Mouse (Mus musculus) C2C12 (cell line): ENCODE data around the gene Lats2. TPM values are rescaled to one million over a fixed set of nuclear protein-coding genes. Genes with fewer than 3 reads are reported as not detected.

Experiments
- H3K27me3 ChIP-seq: one replicate; pipeline ENCODE4 v1.6.1; 2011; ENCODE audit not compliant: control insufficient read depth, insufficient read depth, insufficient read length
- H3K36me3 ChIP-seq: one replicate; pipeline ENCODE4 v1.6.1; 2011; ENCODE audit not compliant: control insufficient read depth, insufficient read depth
- H3K4me3 ChIP-seq: one replicate; pipeline ENCODE4 v1.5.1; 2011; ENCODE audit warnings: mild to moderate bottlenecking, control low read depth; ENCODE audit not compliant: poor library complexity, insufficient read depth, severe bottlenecking
- H3K79me2 ChIP-seq: one replicate; pipeline ENCODE4 v1.6.1; 2011; ENCODE audit not compliant: control insufficient read depth, insufficient read depth
- H3K79me3 ChIP-seq: one replicate; pipeline ENCODE4 v1.6.1; 2011; ENCODE audit warnings: low read depth, control low read depth
- H3ac ChIP-seq: one replicate; pipeline ENCODE3; 2011; ENCODE audit warnings: low read depth; ENCODE audit not compliant: control insufficient read depth, insufficient read length
- CEBPB ChIP-seq: IDR thresholded peaks from one replicate; pipeline ENCODE4 v1.6.1; 2011; ENCODE audit warnings: low read depth, mild to moderate bottlenecking, control low read depth, moderate library complexity
- CTCF ChIP-seq: IDR thresholded peaks from one replicate; pipeline ENCODE4 v1.5.1; 2011; ENCODE audit not compliant: control insufficient read depth, insufficient read depth, insufficient read length
- FOSL1 ChIP-seq: IDR thresholded peaks from one replicate; pipeline ENCODE4 v1.8.0; 2011; ENCODE audit warnings: mild to moderate bottlenecking, low read length; ENCODE audit not compliant: poor library complexity, insufficient read depth, severe bottlenecking
- MAX ChIP-seq: IDR thresholded peaks from one replicate; pipeline ENCODE4 v1.6.1; 2011; ENCODE audit warnings: mild to moderate bottlenecking, control low read depth
- MYOD1 ChIP-seq: IDR thresholded peaks from one replicate; pipeline ENCODE4 v1.6.1; 2011; ENCODE audit warnings: low read depth; ENCODE audit not compliant: control insufficient read depth, insufficient read length
- MYOG ChIP-seq: IDR thresholded peaks from one replicate; pipeline ENCODE4 v1.6.1; 2011; ENCODE audit not compliant: control insufficient read depth, insufficient read length; ENCODE audit errors: extremely low read depth
- USF1 ChIP-seq: IDR thresholded peaks from one replicate; pipeline ENCODE4 v1.6.1; 2011; ENCODE audit warnings: low read depth, mild to moderate bottlenecking, control low read depth, moderate library complexity
- polyA plus RNA-seq: library from polyadenylated mRNA; unstranded; fragments of >200 nt; fragmentation: generic; extraction: Trizol; gene quantifications from one replicate; pipeline ENCODE4 v1.2.1, GENCODE M21; 2012; ENCODE audit warnings: missing spikeins

Gene Lats2
- polyA plus RNA-seq, 1 experiment, result 15.6 TPM

GRCm38 (mm10) chr14:57789759-57790158 is 31.6 kb upstream of the Lats2 start:
- no peaks in the 10 kb centered on the region for H3K36me3 ChIP-seq
- TF ChIP-seq MAX (no peak), USF1 (no peak), CTCF (no peak), FOSL1 (no peak), MYOD1 (no peak)
- H3K79me2 ChIP-seq, result no peaks in the 10 kb centered on the region
- H3K27me3 ChIP-seq, result no peaks in the 10 kb centered on the region
- H3K4me3 ChIP-seq, result no peak overlapping the region
- no peaks in the 10 kb centered on the region for H3K79me3 ChIP-seq
- H3ac ChIP-seq, result no peak overlapping the region

GRCm38 (mm10) chr14:57789311-57789710 is 31.1 kb upstream of the Lats2 start:
- Histone ChIP-seq H3K79me3 (no peaks in the 10 kb centered on the region), H3K79me2 (no peaks in the 10 kb centered on the region), H3K36me3 (no peaks in the 10 kb centered on the region), H3K27me3 (no peaks in the 10 kb centered on the region), H3ac (no peak overlapping the region), H3K4me3 (no peak overlapping the region)
- TF ChIP-seq CTCF (no peak), CEBPB (no peak), MAX (no peak), MYOD1 (no peak), USF1 (no peak), FOSL1 (no peak), MYOG (no peak)

- no peaks in the 10 kb centered on the region for H3K27me3 ChIP-seq
- no peak for TF ChIP-seq CEBPB
- no peak for TF ChIP-seq MYOG
- TF ChIP-seq USF1, result no peak
- TF ChIP-seq MAX, result no peak
- no peak for TF ChIP-seq FOSL1
These were observed 29.2 kb upstream of the Lats2 start for GRCm38 (mm10) chr14:57787406-57787805.

GRCm38 (mm10) chr14:57772157-57772815 is 14.1 kb upstream of the Lats2 start:
- Histone ChIP-seq H3K79me2 (no peaks in the 10 kb centered on the region), H3K79me3 (no peaks in the 10 kb centered on the region), H3K27me3 (no peaks in the 10 kb centered on the region), H3ac (no peak overlapping the region), H3K36me3 (no peaks in the 10 kb centered on the region), H3K4me3 (no peak overlapping the region)
- TF ChIP-seq CEBPB (no peak), FOSL1 (no peak), CTCF (no peak), MYOG (no peak), MAX (no peak), USF1 (no peak), MYOD1 (no peak)

More at GRCm38 (mm10) chr14:57787406-57787805, 29.2 kb upstream of the Lats2 start:
- no peak overlapping the region for H3ac ChIP-seq
- H3K79me2 ChIP-seq, result no peaks in the 10 kb centered on the region
- H3K4me3 ChIP-seq, result no peak overlapping the region
- H3K79me3 ChIP-seq, result no peaks in the 10 kb centered on the region
- H3K36me3 ChIP-seq, result no peaks in the 10 kb centered on the region

- Histone ChIP-seq H3K79me2 (no peaks in the 10 kb centered on the region), H3K79me3 (no peaks in the 10 kb centered on the region), H3K27me3 (no peaks in the 10 kb centered on the region), H3K4me3 (no peak overlapping the region), H3ac (no peak overlapping the region), H3K36me3 (no peaks in the 10 kb centered on the region)
- TF ChIP-seq CEBPB (no peak), MAX (no peak), MYOD1 (no peak)
These were observed 10.9 kb upstream of the Lats2 start for GRCm38 (mm10) chr14:57769102-57769501.

- no peak for TF ChIP-seq MYOD1
- TF ChIP-seq MAX, result peak; percentile 95
- no peak for TF ChIP-seq CTCF
- TF ChIP-seq MYOG, result no peak
- TF ChIP-seq CEBPB, result peak; percentile 72
- no peaks in the 10 kb centered on the region for H3K79me3 ChIP-seq
- no peaks in the 10 kb centered on the region for H3K36me3 ChIP-seq
- H3ac ChIP-seq, result no peak overlapping the region
- no peaks in the 10 kb centered on the region for H3K27me3 ChIP-seq
- no peak overlapping the region for H3K4me3 ChIP-seq
- H3K79me2 ChIP-seq, result no peaks in the 10 kb centered on the region
These were observed 2.5 kb upstream of the Lats2 start for GRCm38 (mm10) chr14:57760447-57761412.
